Mouse (Mus musculus) stomach, postnatal 0 days (tissue): ENCODE data around the gene Galnt15. TPM values are rescaled to one million over a fixed set of nuclear protein-coding genes. Genes with fewer than 3 reads are reported as not detected.

Experiments
- ATAC-seq: fragments of 200-750 bp; cut with Nextera tagmentation; 2 replicates; pipeline ENCODE4 v1.8.0; 2017; ENCODE audit not compliant: low FRiP score, low TSS enrichment
- DNase-seq: peaks from one replicate; pipeline ENCODE4 v3.0.0-alpha.2; 2016; ENCODE audit warnings: low spot score
- H3K27ac ChIP-seq: fragments of 300-500 bp; sonication (generic); replicated peaks from 2 replicates; pipeline ENCODE4 v1.5.1; 2014; ENCODE audit warnings: mild to moderate bottlenecking, control low read depth
- H3K27me3 ChIP-seq: fragments of 300-500 bp; sonication (generic); 2 replicates; pipeline ENCODE4 v1.6.1; 2014; ENCODE audit warnings: low read length; ENCODE audit not compliant: control insufficient read depth, insufficient read depth
- H3K36me3 ChIP-seq: fragments of 300-500 bp; sonication (generic); 2 replicates; pipeline ENCODE4 v1.6.1; 2014; ENCODE audit warnings: low read length, mixed read lengths; ENCODE audit not compliant: control insufficient read depth, insufficient read depth
- H3K4me1 ChIP-seq: fragments of 300-500 bp; sonication (generic); replicated peaks from 2 replicates; pipeline ENCODE4 v1.6.1; 2014; ENCODE audit warnings: antibody characterized with exemption; ENCODE audit not compliant: control insufficient read depth, insufficient read depth
- H3K4me2 ChIP-seq: fragments of 300-500 bp; sonication (generic); replicated peaks from 2 replicates; pipeline ENCODE4 v1.6.1; 2014; ENCODE audit warnings: low read depth, mild to moderate bottlenecking, control low read depth, moderate library complexity
- H3K4me3 ChIP-seq: fragments of 300-500 bp; sonication (generic); 2 replicates; pipeline ENCODE4 v1.5.1; 2014; ENCODE audit warnings: low read depth, low read length, control low read depth
- H3K9ac ChIP-seq: fragments of 300-500 bp; sonication (generic); 2 replicates; pipeline ENCODE4 v1.6.1; 2014; ENCODE audit warnings: mild to moderate bottlenecking, low read length, control low read depth, mixed read lengths
- H3K9me3 ChIP-seq: fragments of 300-500 bp; sonication (generic); 2 replicates; pipeline ENCODE4 v1.6.1; 2016; ENCODE audit warnings: low read length; ENCODE audit not compliant: control insufficient read depth
- CTCF ChIP-seq: IDR thresholded peaks from 2 replicates; pipeline ENCODE4 v1.5.1; 2016; ENCODE audit warnings: antibody characterized with exemption, low read depth, mild to moderate bottlenecking, moderate library complexity
- EP300 ChIP-seq: optimal IDR thresholded peaks from 2 replicates; pipeline ENCODE3; 2016; ENCODE audit warnings: antibody characterized with exemption
- WGBS: fragments of 180-500 bp; shearing (Covaris S2); extraction: QIAGEN DNeasy Blood & Tissue Kit; methylation state at CpG from one replicate; pipeline ENCODE4 v1.1.7; 2014; 5-methylcytosine and 5-hydroxymethylcytosine counted together
- polyA plus RNA-seq: library from polyadenylated mRNA; unstranded; fragments of >200 nt; fragmentation: Nextera tagmentation; extraction: Ambion mirVana; gene quantifications from 2 replicates; pipeline ENCODE4 v1.2.1, GENCODE M21; 2015

The Galnt15 gene
- polyA plus RNA-seq, 1 experiment from 2014 or later = 0.56 TPM

DNA sequence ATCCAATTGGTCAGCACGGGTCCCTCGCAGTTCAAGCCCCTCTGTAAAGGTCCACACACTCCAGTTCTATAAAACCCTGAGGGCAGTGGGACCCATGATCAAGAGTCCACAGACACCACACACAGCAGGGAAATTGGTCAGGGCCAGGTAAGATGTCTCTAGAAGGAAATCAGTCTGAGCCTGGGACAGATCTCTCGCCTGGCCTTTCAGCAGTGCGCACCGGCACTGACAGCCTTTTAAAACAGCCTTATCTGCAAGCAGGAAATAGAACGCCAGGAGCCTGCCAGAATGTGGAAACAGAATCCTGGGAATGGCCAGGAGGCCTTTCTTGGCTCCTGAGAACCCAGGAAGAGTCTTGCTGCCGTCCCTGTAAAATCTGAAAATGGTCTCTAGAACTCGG is 27.0 kb downstream of the Galnt15 start:
- no peak overlapping the region for H3K9ac ChIP-seq
- H3K27ac ChIP-seq = no peak overlapping the region
- no peaks in the 10 kb centered on the region for H3K36me3 ChIP-seq
- H3K9me3 ChIP-seq = no peaks in the 10 kb centered on the region
- H3K4me2 ChIP-seq = no peak overlapping the region
- no peak for DNase-seq
- H3K4me3 ChIP-seq = no peak overlapping the region
- no peak for ATAC-seq
- no peak for TF ChIP-seq CTCF
- no peak for TF ChIP-seq EP300
- H3K4me1 ChIP-seq = no peaks in the 10 kb centered on the region
- 58% methylated on average over 8 of the region's 8 CpGs for WGBS
- no peaks in the 10 kb centered on the region for H3K27me3 ChIP-seq

DNA sequence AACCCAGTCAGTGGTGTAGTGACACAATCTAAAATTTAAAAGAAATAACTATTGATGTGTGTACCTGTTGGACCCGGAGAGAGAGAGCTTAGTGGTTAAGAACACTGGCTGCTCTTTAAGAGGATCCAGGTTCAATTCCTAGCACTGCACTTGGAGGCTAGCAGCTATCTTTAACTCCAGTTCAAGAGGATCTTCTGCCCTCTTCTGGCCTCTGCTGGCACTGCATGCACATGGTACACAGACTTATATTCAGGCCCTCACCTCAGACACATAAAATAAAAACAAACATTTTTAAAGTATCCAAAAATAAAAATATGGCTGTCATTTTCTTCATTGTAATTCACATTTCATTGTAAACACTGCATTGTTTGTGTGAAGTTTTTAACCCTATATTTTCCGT is 27.9 kb downstream of the Galnt15 start:
- no peak overlapping the region for H3K4me3 ChIP-seq
- no peak for ATAC-seq
- no peaks in the 10 kb centered on the region for H3K27me3 ChIP-seq
- H3K27ac ChIP-seq = no peak overlapping the region
- DNase-seq = no peak
- no peaks in the 10 kb centered on the region for H3K9me3 ChIP-seq
- no peak overlapping the region for H3K4me2 ChIP-seq
- 95% methylated on average over 2 of the region's 2 CpGs for WGBS
- TF ChIP-seq CTCF (peak; percentile 53), EP300 (no peak)
- H3K4me1 ChIP-seq = no peaks in the 10 kb centered on the region
- H3K9ac ChIP-seq = no peak overlapping the region
- no peaks in the 10 kb centered on the region for H3K36me3 ChIP-seq

DNA sequence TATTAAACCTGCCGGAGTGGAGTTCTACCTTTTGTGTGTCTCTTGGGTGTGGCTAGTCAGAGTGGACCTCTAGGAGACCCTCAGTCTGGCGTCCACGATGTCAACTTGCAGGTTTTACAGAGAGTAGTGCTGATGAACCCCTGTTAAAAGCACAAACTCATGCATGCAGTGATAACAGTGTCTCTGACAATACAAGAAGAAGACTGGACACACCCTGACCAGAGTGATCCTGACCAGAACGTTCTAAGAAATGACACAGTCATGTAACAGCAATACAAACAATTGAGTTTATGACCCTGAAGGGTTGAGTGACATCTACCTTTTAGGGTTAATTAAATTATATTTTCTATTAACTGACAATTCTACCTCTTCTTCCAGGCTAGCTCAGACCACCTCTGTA is 28.9 kb downstream of the Galnt15 start:
- H3K36me3 ChIP-seq = no peaks in the 10 kb centered on the region
- H3K4me2 ChIP-seq = no peak overlapping the region
- no peak overlapping the region for H3K9ac ChIP-seq
- no peaks in the 10 kb centered on the region for H3K27me3 ChIP-seq
- H3K4me3 ChIP-seq = no peak overlapping the region
- TF ChIP-seq CTCF (no peak), EP300 (no peak)
- H3K27ac ChIP-seq = no peak overlapping the region
- no peaks in the 10 kb centered on the region for H3K4me1 ChIP-seq
- no peak for DNase-seq
- ATAC-seq = no peak
- H3K9me3 ChIP-seq = no peaks in the 10 kb centered on the region
- 65% methylated on average over 4 of the region's 4 CpGs for WGBS

DNA sequence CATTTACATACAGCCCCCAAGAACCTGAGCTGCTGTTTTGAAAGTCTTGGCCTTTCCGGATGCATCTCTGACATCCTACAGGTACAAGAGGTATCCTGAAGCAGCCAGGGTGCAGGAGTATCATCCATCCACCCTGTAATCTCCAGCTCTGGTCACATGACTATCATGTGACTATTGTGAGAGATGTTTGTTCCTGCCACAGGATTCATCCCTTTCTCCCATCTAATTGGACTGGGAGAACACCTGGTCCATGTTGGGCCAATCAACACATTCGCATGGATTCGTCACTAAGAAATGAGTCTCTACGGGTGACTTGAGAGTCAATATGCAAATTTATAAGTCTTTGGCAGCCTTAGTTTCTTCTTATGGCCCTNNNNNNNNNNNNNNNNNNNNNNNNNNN is 32.6 kb downstream of the Galnt15 start:
- Histone ChIP-seq H3K4me2 (no peak overlapping the region), H3K4me3 (no peak overlapping the region), H3K27me3 (no peaks in the 10 kb centered on the region), H3K9me3 (no peaks in the 10 kb centered on the region), H3K27ac (no peak overlapping the region), H3K9ac (no peak overlapping the region), H3K36me3 (no peaks in the 10 kb centered on the region), H3K4me1 (no peaks in the 10 kb centered on the region)
- no peak for TF ChIP-seq EP300
- TF ChIP-seq CTCF = no peak
- ATAC-seq (no peak), DNase-seq (no peak)
- WGBS = 84% methylated on average over 4 of the region's 4 CpGs

DNA sequence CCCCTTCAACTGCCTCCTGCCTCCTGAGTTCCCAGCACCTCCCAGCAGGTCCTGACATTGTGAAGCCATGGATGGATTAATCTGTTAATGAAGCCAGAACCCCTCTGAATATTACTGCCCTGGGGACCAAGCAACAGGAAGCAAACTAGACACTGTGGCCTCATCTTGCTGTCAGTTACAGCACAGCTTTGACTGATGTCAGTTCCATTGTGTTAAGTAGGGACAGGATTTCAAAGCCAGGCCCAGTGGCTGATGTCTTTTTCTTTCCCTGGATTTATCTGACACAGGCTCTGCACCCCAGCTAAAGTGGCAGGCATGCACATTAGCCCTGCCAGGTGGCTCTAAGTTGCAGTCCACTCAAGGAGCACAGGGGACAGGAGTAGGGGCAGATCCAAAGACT is 44.0 kb downstream of the Galnt15 start:
- H3K4me1 ChIP-seq = no peaks in the 10 kb centered on the region
- TF ChIP-seq EP300 (no peak), CTCF (no peak)
- H3K27me3 ChIP-seq = no peaks in the 10 kb centered on the region
- no peaks in the 10 kb centered on the region for H3K9me3 ChIP-seq
- ATAC-seq (no peak), DNase-seq (no peak)
- H3K9ac ChIP-seq = no peak overlapping the region
- no peak overlapping the region for H3K4me2 ChIP-seq
- no peak overlapping the region for H3K4me3 ChIP-seq
- no peak overlapping the region for H3K27ac ChIP-seq
- no peaks in the 10 kb centered on the region for H3K36me3 ChIP-seq

DNA sequence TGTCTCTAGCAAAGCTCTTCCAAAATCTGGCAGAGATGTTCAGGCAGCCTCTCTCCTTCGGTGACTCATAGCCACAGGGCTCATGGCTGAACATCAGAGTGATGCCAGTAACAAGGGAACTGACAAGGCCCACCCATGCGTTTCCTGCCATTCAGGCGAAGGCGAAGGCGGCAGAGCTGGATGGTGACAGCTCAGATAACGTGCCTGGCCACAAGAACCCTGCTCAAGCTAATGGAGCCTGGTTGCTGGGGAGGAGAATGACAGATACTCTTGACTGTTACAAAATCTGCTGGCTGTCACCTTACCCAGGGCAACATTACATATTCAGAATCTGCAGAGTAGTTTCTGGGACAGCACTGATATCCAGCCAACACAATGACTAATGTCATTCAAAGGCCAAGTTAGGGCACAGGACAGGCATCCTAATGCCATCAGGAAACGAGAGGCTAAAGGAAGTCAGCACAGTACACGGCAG is 44.5 kb downstream of the Galnt15 start:
- ATAC-seq (no peak), DNase-seq (no peak)
- 65% methylated on average over 8 of the region's 8 CpGs for WGBS
- Histone ChIP-seq H3K4me3 (no peak overlapping the region), H3K9me3 (no peaks in the 10 kb centered on the region), H3K27ac (no peak overlapping the region), H3K4me2 (no peak overlapping the region), H3K36me3 (no peaks in the 10 kb centered on the region), H3K9ac (no peak overlapping the region), H3K4me1 (no peaks in the 10 kb centered on the region), H3K27me3 (no peaks in the 10 kb centered on the region)
- TF ChIP-seq CTCF (no peak), EP300 (no peak)
